Mouse (Mus musculus) monocyte, adult 2 months (primary cell): ENCODE measurements around the gene Spx.

Source experiments
- DNase-seq, 2 experiments: peaks; one replicate each; pipeline ENCODE4 v3.0.0; 2022; ENCODE audit warnings: low spot score in 2 of 2, low read depth in 1 of 2

Gene Spx

GRCm38 (mm10) chr6:142412906-142413491 lies at the start of gene Spx:
Spx (plus strand) TSS chr6:142413441.
- DNase-seq, result no peak

GRCm38 (mm10) chr6:142365742-142366472 lies 47.3 kb upstream of the Spx start:
- DNase-seq, result no peak

- DNase-seq, result no peak
Measured at GRCm38 (mm10) chr6:142366473-142367018, 46.7 kb upstream of the Spx start.

DNA sequence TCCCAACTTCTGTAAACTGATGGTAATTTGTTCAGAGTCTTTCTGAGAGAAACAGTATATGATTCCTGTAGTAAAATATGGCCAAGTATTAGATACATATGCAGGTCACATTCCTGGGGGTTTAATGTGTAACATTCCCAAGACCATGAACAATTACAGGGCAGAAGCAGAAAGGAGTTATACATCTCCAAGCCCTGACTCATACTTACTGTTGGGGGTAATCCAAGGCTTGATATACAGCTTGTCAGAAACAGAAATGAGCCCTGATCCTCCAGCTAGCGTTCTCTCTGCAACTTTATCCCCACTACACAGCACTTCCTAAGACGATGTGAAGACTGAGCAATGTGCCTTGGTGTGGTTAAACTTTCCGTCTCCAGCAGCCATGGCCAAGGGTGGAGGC lies 45.7 kb upstream of the Spx start:
- DNase-seq, result no peak

DNA sequence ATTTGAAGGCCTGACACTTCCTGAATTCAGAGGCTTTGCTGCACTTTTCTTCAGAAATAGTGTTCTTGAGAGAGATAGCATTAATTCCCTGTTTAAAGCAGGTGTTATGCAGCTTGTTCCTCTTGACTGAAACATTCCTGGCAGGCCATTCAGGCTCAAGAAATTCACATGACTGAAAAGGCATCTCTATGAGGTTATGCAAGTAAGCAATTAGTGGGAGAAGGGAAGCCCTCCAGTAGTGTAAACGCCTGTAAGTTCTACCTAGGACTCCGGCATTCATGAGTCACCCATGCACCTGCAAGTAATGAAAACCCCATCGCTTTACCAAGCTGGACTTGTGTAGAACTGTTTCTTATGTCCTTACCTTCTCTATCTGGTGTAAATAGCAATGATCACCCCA lies 43.7 kb upstream of the Spx start:
- no peak for DNase-seq

- no peak for DNase-seq
Measured at GRCm38 (mm10) chr6:142377081-142377480, 36.2 kb upstream of the Spx start.

- DNase-seq, result no peak
Measured at GRCm38 (mm10) chr6:142378576-142379330, 34.5 kb upstream of the Spx start.

GRCm38 (mm10) chr6:142379961-142380360 lies 33.3 kb upstream of the Spx start:
- no peak for DNase-seq

DNA sequence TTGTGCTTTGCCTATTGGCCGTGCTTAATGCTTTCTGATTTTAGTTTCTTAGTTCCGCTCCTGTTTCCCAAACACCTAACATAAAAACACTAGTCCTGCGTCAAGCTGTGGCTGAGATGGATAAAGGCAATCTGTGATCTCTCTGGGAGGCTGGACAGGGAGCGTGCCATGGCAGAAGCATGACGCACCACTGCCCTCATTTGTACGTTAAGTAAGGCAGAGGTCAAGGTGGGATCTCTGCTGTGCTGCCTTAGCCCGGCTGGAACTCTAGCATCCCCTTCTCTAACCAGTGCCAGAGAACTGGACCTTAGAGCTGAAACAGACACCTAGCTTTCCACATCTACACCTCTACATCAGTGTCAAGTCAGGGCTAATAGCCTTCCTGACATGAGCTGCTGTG lies 31.6 kb upstream of the Spx start:
- no peak for DNase-seq

DNA sequence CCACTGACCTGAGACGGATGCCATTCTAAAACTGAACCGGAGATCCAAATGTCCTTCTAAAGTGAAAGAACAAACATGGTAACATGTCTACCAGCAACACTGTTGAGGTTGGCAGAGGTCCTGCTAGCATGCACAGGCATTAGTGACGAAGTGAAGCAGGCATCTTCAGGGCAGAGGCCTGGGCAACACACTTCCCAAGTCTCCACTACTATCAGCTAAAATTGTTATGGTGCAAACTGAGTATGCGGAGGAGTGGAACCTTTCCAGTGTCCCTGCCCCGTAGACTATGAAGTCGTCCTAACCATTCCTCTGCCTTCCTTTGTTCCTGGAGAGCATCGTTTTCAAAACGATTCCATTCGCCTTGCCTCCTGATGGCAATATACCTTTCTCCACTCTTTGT lies 28.7 kb upstream of the Spx start:
- no peak for DNase-seq

- no peak for DNase-seq
Measured at GRCm38 (mm10) chr6:142386285-142387010, 26.8 kb upstream of the Spx start.

DNA sequence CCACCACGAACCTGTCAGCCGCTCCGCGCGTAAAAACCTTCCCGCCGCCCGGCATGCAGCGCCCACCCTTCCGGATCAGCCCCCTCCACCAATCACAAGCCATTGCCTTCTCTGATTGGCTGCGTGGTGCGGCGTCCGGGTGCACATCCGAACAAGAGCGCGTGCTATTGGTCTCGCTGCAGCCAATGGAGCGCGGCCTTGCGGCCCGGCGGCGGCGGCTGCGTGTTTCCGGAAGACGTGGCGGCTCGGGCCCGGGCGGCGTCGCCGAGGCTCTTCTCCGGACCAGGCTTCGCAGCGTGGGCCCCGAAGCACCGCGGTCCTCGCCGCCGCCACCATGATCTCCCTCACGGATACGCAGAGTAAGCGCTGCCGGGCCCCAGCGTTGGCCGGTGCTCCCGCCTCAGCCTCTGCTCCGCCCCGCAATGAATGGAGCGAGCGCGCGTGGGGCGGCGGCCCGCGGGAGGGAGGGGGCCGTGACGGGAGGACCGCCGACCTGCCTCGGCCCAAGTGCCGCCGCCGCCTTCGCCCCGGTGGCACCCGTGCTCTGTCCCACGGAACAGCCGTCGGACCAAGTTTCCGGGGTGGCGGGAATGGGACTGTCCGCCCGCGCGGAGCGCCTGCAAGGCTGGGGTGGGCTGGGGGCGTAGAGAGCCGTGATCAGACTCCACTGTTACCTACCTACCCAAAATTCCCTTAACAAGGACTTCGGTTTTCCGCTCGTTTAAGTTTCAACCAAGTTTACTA lies 26.1 kb upstream of the Spx start, which contains the start of the genes Recql and Golt1b:
Gene Recql (minus strand): TSS at position 77 of the 744 bp plus-strand sequence.
Gene Golt1b (plus strand): TSS at position 211 of the 744 bp plus-strand sequence.
- DNase-seq, result peak; percentile 95 to 97

- no peak for DNase-seq
Measured at GRCm38 (mm10) chr6:142387755-142388271, 25.4 kb upstream of the Spx start.

- no peak for DNase-seq
Measured at GRCm38 (mm10) chr6:142389101-142389500, 24.1 kb upstream of the Spx start.

- DNase-seq, result no peak
Measured at GRCm38 (mm10) chr6:142392312-142392711, 20.9 kb upstream of the Spx start.

DNA sequence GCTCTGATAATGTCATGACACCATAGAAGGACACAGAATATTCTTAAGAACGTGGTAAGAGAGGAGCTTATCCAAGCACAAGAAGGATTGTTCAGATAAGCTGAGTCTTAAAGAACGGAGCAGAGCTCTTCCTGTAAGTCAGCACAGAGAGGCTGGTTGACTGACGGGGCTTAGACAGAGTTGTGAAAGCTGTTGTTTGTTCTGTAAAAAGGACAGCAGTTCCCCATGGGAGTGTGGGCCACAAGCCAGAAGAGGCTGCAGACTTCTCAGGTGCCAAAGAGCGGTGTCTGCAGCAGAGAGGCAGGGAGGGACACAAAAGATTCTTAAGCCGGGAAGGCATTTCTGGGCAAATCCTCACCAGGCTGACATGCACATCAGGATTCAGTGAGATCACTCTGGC lies 18.6 kb upstream of the Spx start:
- no peak for DNase-seq

GRCm38 (mm10) chr6:142395756-142396155 lies 17.5 kb upstream of the Spx start:
- no peak for DNase-seq

GRCm38 (mm10) chr6:142411140-142411539 lies 2.1 kb upstream of the Spx start:
- no peak for DNase-seq

DNA sequence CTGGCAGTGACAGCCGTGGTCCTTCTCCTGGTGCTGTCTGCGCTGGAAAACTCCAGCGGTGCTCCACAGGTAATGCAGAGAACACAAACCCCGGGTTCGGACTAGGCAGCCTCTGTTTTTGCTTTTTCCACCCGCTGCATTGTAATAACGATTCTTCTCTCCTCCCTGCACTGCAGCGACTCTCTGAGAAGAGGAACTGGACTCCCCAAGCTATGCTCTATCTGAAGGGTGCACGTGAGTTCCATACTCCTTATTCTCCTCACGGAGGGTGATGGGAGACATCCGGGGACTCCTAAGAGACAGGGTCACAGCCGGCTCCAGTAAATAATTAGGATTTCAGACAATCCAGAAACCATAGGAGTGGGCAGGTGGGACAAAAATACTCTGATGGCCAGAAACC lies 604 bp downstream of the Spx start:
- DNase-seq, result no peak

GRCm38 (mm10) chr6:142414597-142414996 lies 1.4 kb downstream of the Spx start:
- DNase-seq, result no peak
